Mouse (Mus musculus) small intestine, adult 2 months (tissue): Measurements from ENCODE around the gene Wfikkn2. TPM values are rescaled to one million over a fixed set of nuclear protein-coding genes. Genes with fewer than 3 reads are reported as not detected.

ENCODE experiments used
- H3K27ac ChIP-seq: fragments of 200-500 bp; 2 replicates; pipeline ENCODE4 v1.5.1; 2012; ENCODE audit warnings: low read depth, low read length, control low read depth, inconsistent platforms; ENCODE audit not compliant: insufficient read depth
- H3K27me3 ChIP-seq: fragments of 200-500 bp; 2 replicates; pipeline ENCODE4 v1.6.1; 2012; ENCODE audit warnings: mild to moderate bottlenecking, moderate library complexity, low read length, inconsistent platforms; ENCODE audit not compliant: control insufficient read depth, insufficient read depth
- H3K36me3 ChIP-seq: fragments of 200-500 bp; 2 replicates; pipeline ENCODE4 v1.6.1; 2012; ENCODE audit warnings: mild to moderate bottlenecking, low read length, control low read depth, inconsistent platforms; ENCODE audit not compliant: control insufficient read depth, insufficient read depth
- H3K4me1 ChIP-seq: fragments of 200-500 bp; 2 replicates; pipeline ENCODE4 v1.6.1; 2012; ENCODE audit warnings: low read length, inconsistent platforms, mixed read lengths; ENCODE audit not compliant: control insufficient read depth, insufficient read depth, insufficient read length
- H3K4me3 ChIP-seq: fragments of 200-500 bp; 2 replicates; pipeline ENCODE4 v1.5.1; 2012; ENCODE audit warnings: low read depth, mild to moderate bottlenecking, control low read depth, inconsistent platforms, low read length, moderate library complexity
- CTCF ChIP-seq: fragments of 200-500 bp; IDR thresholded peaks from 2 replicates; pipeline ENCODE4 v1.5.1; 2012; ENCODE audit warnings: low read depth, mild to moderate bottlenecking, control low read depth, inconsistent platforms, low read length, moderate library complexity, mixed read lengths; ENCODE audit not compliant: insufficient replicate concordance, insufficient read length; ENCODE audit errors: extremely low read depth
- POLR2A ChIP-seq: fragments of 200-500 bp; IDR thresholded peaks from 2 replicates; pipeline ENCODE4 v1.6.1; 2012; ENCODE audit warnings: low read depth, mild to moderate bottlenecking, control low read depth, inconsistent platforms, low read length, moderate library complexity
- WGBS: fragments of 180-500 bp; shearing (Covaris S2); methylation state at CpG from one replicate; pipeline ENCODE4 v1.1.7; 2018; 5-methylcytosine and 5-hydroxymethylcytosine counted together
- polyA plus RNA-seq: library from polyadenylated mRNA; depleted of rRNA; stranded (reverse); fragments of >200 nt; gene quantifications from 2 replicates; pipeline ENCODE4 v1.2.3, GENCODE M21; 2012

Gene Wfikkn2
- polyA plus RNA-seq, 1 experiment, result 0.82 TPM

GRCm38 (mm10) chr11:94282291-94282690 is 36.5 kb upstream of the Wfikkn2 start:
- H3K4me1 ChIP-seq, result peaks cover 17% of the 10 kb centered on the region; the same call in 1 of the 2 replicates
- no peaks in the 10 kb centered on the region for H3K27me3 ChIP-seq
- no peak for TF ChIP-seq CTCF
- no peak for TF ChIP-seq POLR2A
- H3K27ac ChIP-seq, result peak overlapping the region; percentile 96
- 26% methylated on average over 5 of the region's 5 CpGs for WGBS
- H3K36me3 ChIP-seq, result peaks cover 28% of the 10 kb centered on the region
- H3K4me3 ChIP-seq, result peak overlapping the region; percentile 48

GRCm38 (mm10) chr11:94281199-94282181 is 35.7 kb upstream of the Wfikkn2 start, which contains the start of gene Gm21885:
Gm21885 (plus strand) TSS chr11:94281873.
- Histone ChIP-seq H3K4me1 (peaks cover 20% of the 10 kb centered on the region; the same call in 1 of the 2 replicates), H3K27ac (peak within 1 kb of the TSS; percentile 96), H3K4me3 (peak within 1 kb of the TSS; percentile 48), H3K36me3 (peaks cover 22% of the 10 kb centered on the region), H3K27me3 (no peaks in the 10 kb centered on the region)
- WGBS, result 20% methylated on average over 11 of the region's 11 CpGs
- no peak for TF ChIP-seq CTCF

- H3K36me3 ChIP-seq, result no peaks in the 10 kb centered on the region
- 8% methylated on average over 20 of the region's 20 CpGs for WGBS
- peak; percentile 98 for TF ChIP-seq CTCF
- TF ChIP-seq POLR2A, result 0 out of 2 replicates have a peak, but pooled peaks have one; percentile 12
- H3K27me3 ChIP-seq, result no peaks in the 10 kb centered on the region
- H3K4me3 ChIP-seq, result peak overlapping the region; percentile 11; the same call in 1 of the 2 replicates
- H3K27ac ChIP-seq, result no peak overlapping the region
- peaks cover 33% of the 10 kb centered on the region; the same call in 1 of the 2 replicates for H3K4me1 ChIP-seq
Measured at GRCm38 (mm10) chr11:94276869-94277337, 31.1 kb upstream of the Wfikkn2 start.

GRCm38 (mm10) chr11:94275686-94276085 is 29.9 kb upstream of the Wfikkn2 start:
- Histone ChIP-seq H3K27ac (no peak overlapping the region), H3K4me3 (no peak overlapping the region), H3K27me3 (no peaks in the 10 kb centered on the region), H3K4me1 (peaks cover 26% of the 10 kb centered on the region; the same call in 1 of the 2 replicates), H3K36me3 (no peaks in the 10 kb centered on the region)
- 78% methylated on average over 2 of the region's 2 CpGs for WGBS
- TF ChIP-seq CTCF (no peak), POLR2A (no peak)

GRCm38 (mm10) chr11:94275226-94275625 is 29.4 kb upstream of the Wfikkn2 start:
- H3K27me3 ChIP-seq, result no peaks in the 10 kb centered on the region
- 66% methylated on average over 7 of the region's 7 CpGs for WGBS
- H3K36me3 ChIP-seq, result no peaks in the 10 kb centered on the region
- TF ChIP-seq POLR2A (no peak), CTCF (no peak)
- no peak overlapping the region for H3K27ac ChIP-seq
- peaks cover 23% of the 10 kb centered on the region; the same call in 1 of the 2 replicates for H3K4me1 ChIP-seq
- no peak overlapping the region for H3K4me3 ChIP-seq

- H3K36me3 ChIP-seq, result no peaks in the 10 kb centered on the region
- TF ChIP-seq POLR2A, result no peak
- no peak for TF ChIP-seq CTCF
- peak overlapping the region; percentile 76 for H3K27ac ChIP-seq
- 51% methylated on average over 10 of the region's 10 CpGs for WGBS
- no peaks in the 10 kb centered on the region for H3K27me3 ChIP-seq
- no peak overlapping the region for H3K4me3 ChIP-seq
- peaks cover 21% of the 10 kb centered on the region; the same call in 1 of the 2 replicates for H3K4me1 ChIP-seq
Measured at GRCm38 (mm10) chr11:94274206-94274867, 28.5 kb upstream of the Wfikkn2 start.
